Mouse (Mus musculus) lung, adult 2 months (tissue): ENCODE measurements around the gene Akr1b8.

Experiments used
- CTCF ChIP-seq: fragments of 200-500 bp; IDR thresholded peaks from 2 replicates; pipeline ENCODE4 v1.5.1; 2011; ENCODE audit warnings: mild to moderate bottlenecking, low read length, control low read depth; ENCODE audit not compliant: insufficient read depth
- POLR2A ChIP-seq: fragments of 200-500 bp; IDR thresholded peaks from 2 replicates; pipeline ENCODE4 v1.6.1; 2011; ENCODE audit warnings: low read depth, mild to moderate bottlenecking, control low read depth, low read length, borderline replicate concordance; ENCODE audit errors: extremely low read depth

DNA sequence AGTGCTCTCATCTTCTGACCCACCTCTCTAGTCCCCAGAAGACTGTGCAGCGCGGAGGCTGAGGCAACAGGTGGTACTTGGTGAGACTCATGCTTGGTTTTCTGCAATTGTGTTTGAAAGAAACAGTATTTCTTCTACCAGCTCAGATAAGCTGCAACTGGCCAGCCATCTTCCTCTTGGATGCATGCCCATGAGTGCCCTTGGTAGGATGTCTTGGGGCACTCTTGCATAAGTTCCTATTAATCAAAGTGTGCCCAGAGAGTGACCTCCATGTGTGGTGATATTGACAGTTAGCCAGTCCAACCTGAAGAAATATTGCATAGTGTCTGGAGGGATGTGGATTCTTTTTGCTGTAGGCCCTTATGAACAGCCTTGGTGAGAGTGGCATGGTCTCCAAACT is 62.6 kb downstream of the Akr1b8 start:
- TF ChIP-seq CTCF (no peak), POLR2A (no peak)
